Mouse (Mus musculus) forebrain, embryonic 15.5 days (tissue): Measurements from ENCODE around the gene Gm43191. TPM values are rescaled to one million over a fixed set of nuclear protein-coding genes. Genes with fewer than 3 reads are reported as not detected.
A peak's percentile ranks its signal among the peaks of the same experiment; 100 is the strongest.

Experiments used
- ATAC-seq: fragments of 200-750 bp; cut with Nextera tagmentation; replicated peaks from 2 replicates; pipeline ENCODE4 v1.8.0; 2017; ENCODE audit warnings: mild to moderate bottlenecking, moderate TSS enrichment, moderate library complexity
- H3K27ac ChIP-seq: fragments of 300-500 bp; sonication (generic); replicated peaks from 2 replicates; pipeline ENCODE4 v1.5.1; 2015; ENCODE audit warnings: mild to moderate bottlenecking, inconsistent platforms
- H3K27me3 ChIP-seq: fragments of 300-500 bp; sonication (generic); 2 replicates; pipeline ENCODE4 v1.6.1; 2015; ENCODE audit warnings: inconsistent platforms
- H3K36me3 ChIP-seq: fragments of 300-500 bp; sonication (generic); 2 replicates; pipeline ENCODE4 v1.6.1; 2015; ENCODE audit warnings: mild to moderate bottlenecking, inconsistent platforms
- H3K4me1 ChIP-seq: fragments of 300-500 bp; sonication (generic); 2 replicates; pipeline ENCODE4 v1.6.1; 2015; ENCODE audit warnings: inconsistent platforms
- H3K4me2 ChIP-seq: fragments of 300-500 bp; sonication (generic); replicated peaks from 2 replicates; pipeline ENCODE4 v1.6.1; 2015; ENCODE audit warnings: mild to moderate bottlenecking, inconsistent platforms
- H3K4me3 ChIP-seq: fragments of 300-500 bp; sonication (generic); 2 replicates; pipeline ENCODE4 v1.5.1; 2015; ENCODE audit warnings: mild to moderate bottlenecking, inconsistent platforms
- H3K9ac ChIP-seq: fragments of 300-500 bp; sonication (generic); replicated peaks from 2 replicates; pipeline ENCODE4 v1.6.1; 2015; ENCODE audit warnings: mild to moderate bottlenecking, inconsistent platforms
- H3K9me3 ChIP-seq: fragments of 300-500 bp; sonication (generic); 2 replicates; pipeline ENCODE4 v1.6.1; 2016; ENCODE audit warnings: inconsistent platforms
- WGBS: fragments of 180-500 bp; shearing (Covaris S2); methylation state at CpG from one replicate; pipeline ENCODE4 v1.1.7; 2015; ENCODE audit warnings: mixed read lengths; 5-methylcytosine and 5-hydroxymethylcytosine counted together
- polyA plus RNA-seq: library from polyadenylated mRNA; unstranded; fragments of >200 nt; fragmentation: Nextera tagmentation; extraction: Ambion mirVana; gene quantifications from 2 replicates; pipeline ENCODE4 v1.2.1, GENCODE M21; 2015

Gm43191 gene
- polyA plus RNA-seq, result 0.32 TPM in 1 of 2 replicates, not detected in the other

DNA sequence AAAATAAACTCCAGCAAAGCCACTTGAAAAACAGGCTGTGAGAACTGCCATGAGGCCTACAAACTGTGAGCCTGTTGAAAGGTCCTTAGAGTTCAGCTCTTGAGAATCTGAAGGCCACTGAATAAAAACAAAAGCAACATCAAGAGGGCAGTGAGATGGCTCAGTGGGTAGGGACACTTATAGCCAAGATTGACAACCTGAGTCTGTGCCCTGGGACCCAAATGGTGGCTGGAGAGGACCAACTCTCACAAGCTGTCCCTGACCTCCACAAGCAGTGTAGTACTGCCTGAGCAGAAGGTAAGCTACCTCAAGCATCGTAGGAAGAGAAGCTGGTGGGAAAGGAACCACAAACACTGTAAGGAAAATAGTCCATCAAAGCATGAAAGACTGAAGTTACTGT lies at the start of gene Gm43191:
TSS of gene Gm43191 (minus strand) at position 101 of the 400 bp plus-strand sequence.
- Histone ChIP-seq H3K36me3 (0 out of 2 replicates have a peak, but pooled peaks cover 2% of the 10 kb centered on the region), H3K4me3 (no peak within 1 kb of the TSS), H3K9me3 (no peaks in the 10 kb centered on the region), H3K27ac (no peak within 1 kb of the TSS), H3K4me2 (no peak within 1 kb of the TSS), H3K27me3 (no peaks in the 10 kb centered on the region), H3K9ac (no peak within 1 kb of the TSS), H3K4me1 (no peaks in the 10 kb centered on the region)
- 96% methylated on average over 1 of the region's 1 CpGs for WGBS
- ATAC-seq, result no peak

GRCm38 (mm10) chr3:116729483-116730174 lies 48.6 kb upstream of the Gm43191 start:
- peak; percentile 51; the same call in 1 of the 2 replicates for ATAC-seq

DNA sequence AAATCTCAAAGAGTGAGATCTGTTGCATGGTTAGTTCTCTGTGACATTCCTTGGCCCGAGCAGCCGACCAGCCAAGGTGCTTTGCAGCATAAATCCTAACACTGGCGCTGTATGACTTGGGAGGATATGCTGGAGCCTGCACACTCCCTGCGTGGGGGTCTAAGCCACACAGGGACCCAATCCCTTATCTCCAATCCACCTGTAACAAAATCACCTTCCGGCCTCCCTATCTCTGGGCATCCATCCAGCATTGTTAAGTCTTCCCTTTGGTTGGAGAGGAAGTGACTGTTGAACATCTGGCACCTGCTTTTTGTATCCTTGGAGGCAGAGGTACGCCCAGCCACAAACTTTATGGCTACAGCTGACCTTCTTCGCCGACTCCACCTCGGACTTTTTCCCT lies 45.7 kb upstream of the Gm43191 start:
- Histone ChIP-seq H3K27ac (no peak overlapping the region), H3K9me3 (no peaks in the 10 kb centered on the region), H3K36me3 (no peaks in the 10 kb centered on the region), H3K27me3 (no peaks in the 10 kb centered on the region), H3K4me1 (peaks cover 9% of the 10 kb centered on the region), H3K4me3 (no peak overlapping the region), H3K4me2 (no peak overlapping the region), H3K9ac (no peak overlapping the region)
- ATAC-seq, result no peak
- WGBS, result 81% methylated on average over 9 of the region's 9 CpGs

More at GRCm38 (mm10) chr3:116729483-116730174, 48.6 kb upstream of the Gm43191 start:
- no peak overlapping the region; the same call in 1 of the 2 replicates for H3K27ac ChIP-seq
- H3K4me2 ChIP-seq, result no peak overlapping the region
- H3K4me3 ChIP-seq, result no peak overlapping the region
- no peaks in the 10 kb centered on the region for H3K27me3 ChIP-seq
- 56% methylated on average over 2 of the region's 2 CpGs for WGBS
- peaks cover 9% of the 10 kb centered on the region for H3K4me1 ChIP-seq
- no peaks in the 10 kb centered on the region for H3K9me3 ChIP-seq
- H3K36me3 ChIP-seq, result no peaks in the 10 kb centered on the region
- H3K9ac ChIP-seq, result no peak overlapping the region

DNA sequence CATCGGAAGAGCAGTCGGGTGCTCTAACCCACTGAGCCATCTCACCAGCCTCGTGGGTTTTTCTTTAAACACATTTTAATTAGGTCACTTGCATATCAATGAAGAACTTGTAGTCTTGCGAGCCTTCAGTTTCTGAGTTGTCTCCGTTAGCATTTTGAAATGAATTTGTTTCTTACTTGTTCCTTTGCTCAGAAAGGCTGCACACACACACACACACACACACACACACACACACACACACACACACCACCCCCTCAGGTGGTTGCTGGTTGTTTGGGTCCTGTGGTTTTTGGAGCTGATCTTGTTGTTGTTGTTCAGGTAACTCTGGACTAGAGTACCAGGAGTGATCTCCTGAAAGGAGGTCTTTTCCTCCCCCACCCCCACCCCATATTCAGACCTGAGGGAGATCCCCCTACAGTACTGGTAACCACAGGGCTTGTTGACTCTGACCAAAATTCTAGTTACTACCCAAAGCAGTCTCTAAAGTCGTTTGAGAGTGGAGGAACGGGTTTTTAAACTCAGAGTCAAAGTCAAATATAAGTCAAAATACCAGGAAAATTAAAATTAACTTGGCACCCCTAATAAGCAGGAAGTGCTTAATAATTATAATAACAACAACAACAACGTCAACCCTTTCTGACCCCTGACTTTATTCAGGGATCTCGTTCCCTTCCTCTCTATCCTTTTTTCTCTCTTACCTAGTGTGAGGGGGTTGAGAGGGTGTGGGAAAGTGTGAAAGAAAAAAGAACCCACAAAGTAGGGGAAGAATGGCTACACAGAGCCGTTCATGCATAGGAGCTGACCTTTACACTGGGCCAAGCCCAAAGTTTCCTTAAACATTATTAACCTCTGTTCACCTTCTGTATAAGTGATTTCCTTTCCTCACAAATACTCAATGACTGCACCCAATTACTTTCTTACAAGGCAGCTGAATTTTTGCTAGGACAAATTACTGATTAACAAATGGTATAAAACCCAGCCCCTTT lies 42.7 kb upstream of the Gm43191 start:
- no peaks in the 10 kb centered on the region for H3K36me3 ChIP-seq
- H3K4me1 ChIP-seq, result no peaks in the 10 kb centered on the region
- H3K9me3 ChIP-seq, result no peaks in the 10 kb centered on the region
- no peak overlapping the region for H3K4me2 ChIP-seq
- no peaks in the 10 kb centered on the region for H3K27me3 ChIP-seq
- no peak overlapping the region for H3K4me3 ChIP-seq
- H3K27ac ChIP-seq, result no peak overlapping the region
- no peak for ATAC-seq
- H3K9ac ChIP-seq, result no peak overlapping the region
- 44% methylated on average over 10 of the region's 10 CpGs for WGBS

- Histone ChIP-seq H3K4me2 (no peak overlapping the region), H3K27me3 (no peaks in the 10 kb centered on the region)
- 87% methylated on average over 4 of the region's 4 CpGs for WGBS
Observed at GRCm38 (mm10) chr3:116722980-116723379, 41.9 kb upstream of the Gm43191 start.

DNA sequence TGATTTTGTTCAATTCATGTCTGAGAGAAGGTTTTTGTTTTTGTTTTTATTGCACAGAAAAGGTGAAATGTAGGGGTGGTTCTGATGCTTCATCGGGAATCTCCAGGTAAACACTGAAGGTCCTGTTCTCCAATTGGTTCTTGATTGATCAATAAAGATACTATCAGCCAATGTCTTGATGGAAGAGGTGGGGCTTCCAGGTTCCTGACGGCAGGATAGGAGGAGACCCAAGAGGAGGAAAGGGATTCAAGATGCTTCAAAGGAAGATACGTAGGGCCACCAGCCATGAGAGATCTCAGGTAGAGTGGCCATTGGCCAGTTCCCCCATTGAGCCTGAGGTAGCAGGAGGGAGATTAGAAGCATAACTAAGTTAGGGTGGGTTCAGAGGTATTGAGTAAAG lies 37.9 kb upstream of the Gm43191 start:
- H3K4me1 ChIP-seq, result no peaks in the 10 kb centered on the region
- H3K36me3 ChIP-seq, result no peaks in the 10 kb centered on the region
- H3K27me3 ChIP-seq, result no peaks in the 10 kb centered on the region
- H3K4me3 ChIP-seq, result no peak overlapping the region
- WGBS, result 77% methylated on average over 3 of the region's 3 CpGs
- ATAC-seq, result no peak
- no peaks in the 10 kb centered on the region for H3K9me3 ChIP-seq
- no peak overlapping the region for H3K27ac ChIP-seq
- H3K9ac ChIP-seq, result no peak overlapping the region
- H3K4me2 ChIP-seq, result no peak overlapping the region

More at GRCm38 (mm10) chr3:116722980-116723379, 41.9 kb upstream of the Gm43191 start:
- Histone ChIP-seq H3K36me3 (no peaks in the 10 kb centered on the region), H3K27ac (no peak overlapping the region), H3K4me1 (no peaks in the 10 kb centered on the region), H3K9me3 (no peaks in the 10 kb centered on the region), H3K4me3 (no peak overlapping the region), H3K9ac (no peak overlapping the region)
- no peak for ATAC-seq

DNA sequence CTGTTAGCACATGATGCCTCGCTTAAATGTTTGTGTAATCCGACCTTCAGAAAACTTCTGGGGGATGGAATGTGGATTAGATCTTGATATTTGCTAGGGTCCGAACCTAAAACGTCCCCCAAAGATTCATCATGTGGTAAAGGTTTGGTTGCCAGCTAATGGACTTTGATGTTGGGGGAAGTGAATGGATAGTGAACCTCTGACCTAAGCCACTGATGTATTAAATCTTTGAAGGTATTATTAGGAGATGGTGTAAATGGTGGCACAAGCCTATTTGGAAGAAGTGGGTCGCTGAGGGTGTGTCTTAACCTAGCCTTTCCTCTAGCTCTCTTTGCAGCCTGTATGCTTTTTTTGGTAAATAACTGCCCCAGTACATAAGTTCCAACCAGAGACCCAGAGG lies 32.0 kb upstream of the Gm43191 start:
- no peak overlapping the region for H3K9ac ChIP-seq
- no peaks in the 10 kb centered on the region for H3K36me3 ChIP-seq
- H3K27ac ChIP-seq, result no peak overlapping the region
- peak overlapping the region; percentile 98 for H3K4me3 ChIP-seq
- no peaks in the 10 kb centered on the region for H3K9me3 ChIP-seq
- peaks cover 15% of the 10 kb centered on the region for H3K4me1 ChIP-seq
- WGBS, result 36% methylated on average over 5 of the region's 5 CpGs
- no peak for ATAC-seq
- H3K27me3 ChIP-seq, result peaks cover 5% of the 10 kb centered on the region; the same call in 1 of the 2 replicates
- H3K4me2 ChIP-seq, result peak overlapping the region; percentile 79; the same call in 1 of the 2 replicates

GRCm38 (mm10) chr3:116712436-116712881 lies 31.4 kb upstream of the Gm43191 start, which contains the start of gene Slc35a3:
Gene Slc35a3, minus strand, starts transcription at chr3:116712831.
- ATAC-seq, result 0 out of 2 replicates have a peak, but pooled peaks have one; percentile 27
- Histone ChIP-seq H3K4me1 (peaks cover 15% of the 10 kb centered on the region), H3K4me3 (peak within 1 kb of the TSS; percentile 98), H3K4me2 (peak within 1 kb of the TSS; percentile 79), H3K9ac (peak within 1 kb of the TSS; percentile 95), H3K9me3 (no peaks in the 10 kb centered on the region), H3K36me3 (no peaks in the 10 kb centered on the region), H3K27me3 (peaks cover 5% of the 10 kb centered on the region; the same call in 1 of the 2 replicates), H3K27ac (peak within 1 kb of the TSS; percentile 59)
- 4% methylated on average over 8 of the region's 8 CpGs for WGBS

DNA sequence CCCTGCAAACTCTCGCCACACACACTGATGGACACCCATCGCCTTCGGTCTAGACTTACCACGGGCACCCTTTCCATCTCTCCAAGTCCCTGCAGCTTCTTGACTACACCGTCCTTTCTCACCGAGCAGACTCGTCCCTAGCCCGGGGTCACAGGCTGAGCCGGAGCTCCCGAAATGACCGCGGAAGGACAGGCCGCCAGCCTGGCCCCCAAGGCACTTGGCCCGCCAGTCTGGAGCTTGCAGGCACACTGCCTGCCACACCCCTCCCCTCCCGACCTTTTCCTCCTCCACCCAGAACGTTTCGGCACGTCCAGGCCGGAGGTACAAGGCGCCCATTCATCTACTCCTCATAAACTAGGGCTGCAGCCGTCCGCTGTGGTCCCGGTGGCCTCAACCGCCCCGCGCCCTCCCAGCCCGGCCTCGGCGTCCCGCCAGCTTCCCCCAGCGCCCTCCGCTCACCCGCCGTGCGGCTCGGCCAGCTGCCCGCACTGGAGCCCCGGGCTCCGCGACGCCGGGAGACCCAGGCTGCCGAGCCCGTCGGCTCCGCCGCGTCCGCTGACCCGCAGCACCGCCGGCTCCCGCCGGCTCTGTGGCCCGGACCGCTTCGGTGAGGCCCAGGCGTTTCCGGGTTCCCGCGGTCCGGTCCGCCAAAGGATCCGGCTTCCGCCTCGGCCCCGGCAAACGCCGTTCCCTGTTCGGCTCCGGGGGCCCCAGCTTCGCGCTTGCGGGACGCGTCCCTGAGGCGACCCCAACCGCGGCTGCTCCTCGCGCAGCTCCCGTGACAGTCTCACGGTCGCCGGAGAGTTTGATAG lies 30.8 kb upstream of the Gm43191 start:
- no peaks in the 10 kb centered on the region for H3K9me3 ChIP-seq
- H3K27ac ChIP-seq, result peak overlapping the region; percentile 59
- peak overlapping the region; percentile 98 for H3K4me3 ChIP-seq
- peak; percentile 93 for ATAC-seq
- peak overlapping the region; percentile 95 for H3K9ac ChIP-seq
- H3K4me2 ChIP-seq, result peak overlapping the region; percentile 79
- H3K4me1 ChIP-seq, result peaks cover 15% of the 10 kb centered on the region
- H3K36me3 ChIP-seq, result no peaks in the 10 kb centered on the region
- WGBS, result under 1% methylated on average over 73 of the region's 85 CpGs
- peaks cover 5% of the 10 kb centered on the region; the same call in 1 of the 2 replicates for H3K27me3 ChIP-seq

- Histone ChIP-seq H3K9ac (no peak overlapping the region), H3K4me1 (peaks cover 15% of the 10 kb centered on the region), H3K9me3 (no peaks in the 10 kb centered on the region), H3K27me3 (peaks cover 5% of the 10 kb centered on the region; the same call in 1 of the 2 replicates), H3K4me2 (peak overlapping the region; percentile 79), H3K27ac (no peak overlapping the region), H3K36me3 (no peaks in the 10 kb centered on the region), H3K4me3 (peak overlapping the region; percentile 98)
- ATAC-seq, result no peak
- WGBS, result 58% methylated on average over 9 of the region's 9 CpGs
Observed at GRCm38 (mm10) chr3:116710941-116711340, 29.9 kb upstream of the Gm43191 start.

DNA sequence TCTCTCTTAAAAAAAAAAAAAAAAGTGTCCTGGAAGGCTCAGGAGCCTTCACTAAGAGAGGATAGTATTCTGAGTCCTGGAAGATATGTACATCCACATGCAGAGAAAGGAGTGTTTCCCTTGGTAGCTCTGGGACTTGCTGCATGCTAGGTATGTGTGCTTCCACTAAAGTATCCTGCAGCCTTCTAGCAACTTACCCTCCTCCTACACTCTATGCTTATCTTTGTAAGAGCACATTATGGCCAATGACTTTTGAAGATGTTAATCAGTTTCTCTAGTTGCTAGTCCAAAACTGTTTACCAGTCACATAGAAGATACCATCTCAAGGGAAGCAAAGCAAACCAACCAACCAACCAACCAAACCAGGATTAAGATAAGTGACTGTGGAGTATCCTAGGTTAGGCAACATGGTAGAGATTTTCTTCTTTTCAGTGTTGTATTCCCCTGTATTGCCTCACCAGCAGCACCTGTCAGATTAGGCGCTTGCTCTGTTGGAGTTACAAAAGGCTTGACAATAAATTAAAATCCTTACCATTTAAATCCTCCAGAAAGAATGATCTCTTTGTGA lies 24.7 kb upstream of the Gm43191 start:
- H3K36me3 ChIP-seq, result no peaks in the 10 kb centered on the region
- H3K9ac ChIP-seq, result no peak overlapping the region
- H3K4me3 ChIP-seq, result no peak overlapping the region
- WGBS, result 88% methylated on average over 1 of the region's 1 CpGs
- peaks cover under 1% of the 10 kb centered on the region; the same call in 1 of the 2 replicates for H3K4me1 ChIP-seq
- H3K9me3 ChIP-seq, result no peaks in the 10 kb centered on the region
- ATAC-seq, result no peak
- H3K27ac ChIP-seq, result no peak overlapping the region
- no peak overlapping the region for H3K4me2 ChIP-seq
- no peaks in the 10 kb centered on the region for H3K27me3 ChIP-seq
